Mouse (Mus musculus) right cerebral cortex, postnatal 25 days (tissue): ENCODE data around the gene Mto1.

Experiments
- DNase-seq: peaks from one replicate; pipeline ENCODE4 v3.0.0; 2022

The Mto1 gene

GRCm38 (mm10) chr9:78447973-78448873, at the start of gene Mto1, which contains the start of gene Gm17324:
Mto1 (plus strand) TSS chr9:78448208.
Gm17324 (minus strand) TSS chr9:78448786.
- peak; percentile 90 for DNase-seq

GRCm38 (mm10) chr9:78400570-78400969, 47.4 kb upstream of the Mto1 start:
- DNase-seq: no peak

- no peak for DNase-seq
Measured at GRCm38 (mm10) chr9:78401596-78401995, 46.4 kb upstream of the Mto1 start.

DNA sequence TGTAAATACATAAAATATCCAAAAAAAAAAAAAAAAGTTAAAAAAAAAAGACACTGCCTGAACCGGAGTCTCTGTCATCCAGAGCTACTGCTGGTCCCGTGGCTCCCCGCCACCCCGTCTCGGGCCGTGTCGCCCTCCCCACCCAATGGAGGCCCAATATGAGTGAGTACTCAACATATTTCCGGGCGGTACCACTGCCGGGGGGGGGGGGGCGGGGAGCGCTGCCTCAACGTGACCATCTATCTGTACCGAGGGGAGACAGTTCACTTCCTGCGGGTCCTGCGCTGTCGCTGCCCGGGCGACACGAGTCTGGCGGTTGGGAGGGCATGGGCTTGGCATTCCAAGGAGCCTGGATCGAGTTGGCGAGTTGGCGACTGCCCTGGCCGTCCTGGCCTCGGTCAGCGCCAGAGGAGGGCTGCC, 20.6 kb upstream of the Mto1 start:
- DNase-seq: no peak

DNA sequence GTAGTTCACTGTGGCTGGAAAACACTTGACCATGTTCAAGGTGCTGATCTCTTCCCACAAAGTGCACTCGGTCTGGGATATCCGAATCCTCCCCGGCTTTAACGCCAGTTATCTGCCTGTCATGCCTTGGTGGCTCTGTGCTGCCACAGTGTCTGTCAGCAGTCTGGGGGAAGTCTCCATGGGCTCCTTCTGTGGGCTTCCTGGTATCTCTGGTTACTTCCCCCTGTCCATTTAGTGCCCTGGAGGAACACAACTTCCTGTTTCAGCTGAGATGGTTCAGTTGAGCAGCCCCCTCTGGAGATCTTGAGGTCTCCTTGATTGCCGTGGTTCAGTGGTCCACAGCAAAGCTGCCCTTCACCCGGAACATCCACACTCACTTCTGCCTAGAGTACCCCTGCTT, 19.8 kb upstream of the Mto1 start:
- DNase-seq: no peak

DNA sequence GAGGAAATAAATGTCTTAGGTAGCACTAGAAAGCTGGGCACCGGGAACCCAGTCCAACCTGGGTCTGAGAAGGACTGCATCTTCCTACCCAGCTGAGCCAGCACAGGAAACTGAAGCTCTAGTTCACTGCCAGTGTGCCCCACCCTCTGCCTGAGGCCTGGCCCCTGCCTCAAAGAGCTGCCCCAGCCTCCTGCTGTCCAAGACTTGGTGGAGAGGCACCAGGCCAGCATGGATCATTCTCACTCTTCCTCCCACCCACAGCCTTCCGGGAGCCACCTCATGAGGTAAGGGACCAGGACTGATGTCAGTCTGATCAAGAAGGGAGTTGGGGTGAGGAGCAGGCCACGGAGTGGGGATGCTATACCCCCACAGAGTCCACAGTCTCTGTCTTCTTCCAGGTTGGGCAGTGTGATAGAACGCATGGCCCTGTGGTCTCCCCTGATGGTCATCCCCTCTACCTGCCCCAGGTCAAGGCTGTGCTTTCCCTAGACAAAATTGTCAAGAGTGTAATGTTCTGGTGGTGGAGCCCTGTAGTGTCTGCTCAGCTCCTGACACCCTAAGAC, 19.1 kb upstream of the Mto1 start:
- no peak for DNase-seq

DNA sequence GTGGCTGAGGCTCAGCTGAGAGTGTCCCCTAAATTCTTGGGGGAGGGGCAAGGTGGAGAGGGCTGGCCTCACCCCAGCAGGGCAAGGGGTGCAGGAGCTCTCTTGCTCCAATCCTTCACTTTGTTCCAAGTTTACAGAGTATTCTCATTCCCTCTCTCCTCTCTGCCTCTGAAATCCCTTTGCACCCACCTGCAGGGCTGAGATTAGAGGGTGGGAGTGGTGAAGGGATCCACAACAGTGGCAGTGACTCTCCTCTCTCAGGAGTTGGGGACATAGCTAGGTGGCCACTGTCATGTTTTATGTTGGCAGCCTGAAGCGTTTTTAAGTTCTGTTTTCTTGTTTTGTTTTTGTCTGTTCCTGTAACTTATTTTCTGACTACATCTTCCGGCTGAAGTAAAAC, 18.5 kb upstream of the Mto1 start:
- DNase-seq: no peak

DNA sequence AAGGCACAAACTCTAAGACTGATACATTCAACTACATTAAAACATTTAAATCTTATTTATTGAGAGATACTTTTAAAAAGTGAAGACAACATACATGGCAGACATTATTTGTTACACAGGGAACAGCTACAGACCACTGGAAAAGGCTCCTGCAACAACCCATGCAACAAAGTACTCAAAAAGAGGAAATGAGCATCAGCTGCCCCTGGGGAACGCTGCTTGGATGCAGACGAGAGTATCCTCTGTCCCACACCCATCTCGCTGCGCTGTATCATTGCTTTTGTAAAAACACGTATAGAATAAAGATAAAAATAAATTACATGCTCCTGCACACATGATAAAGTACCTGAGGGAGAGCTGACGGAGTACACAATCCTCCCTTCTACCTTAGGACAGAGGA, 17.5 kb upstream of the Mto1 start:
- no peak for DNase-seq

DNA sequence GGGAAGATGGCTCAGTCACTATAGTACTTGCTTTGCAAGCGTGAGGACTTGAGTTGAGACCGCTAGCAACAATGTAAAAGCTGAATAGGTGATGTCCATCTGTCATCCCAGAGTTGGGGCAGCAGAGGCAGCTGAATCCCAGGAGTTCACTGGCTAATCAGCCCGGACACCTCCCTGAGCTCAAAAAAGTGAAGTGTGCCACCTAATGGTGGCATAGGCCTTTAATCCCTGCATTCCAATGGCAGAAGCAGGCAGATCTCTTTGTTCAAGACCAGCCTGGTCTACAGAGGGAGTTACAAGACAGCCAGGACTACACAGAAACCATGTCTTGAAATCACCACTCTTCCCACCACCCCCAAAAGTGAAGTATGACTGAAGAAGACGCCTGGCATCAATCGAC, 15.5 kb upstream of the Mto1 start:
- DNase-seq: no peak

GRCm38 (mm10) chr9:78439426-78439825, 8.6 kb upstream of the Mto1 start:
- no peak for DNase-seq

DNA sequence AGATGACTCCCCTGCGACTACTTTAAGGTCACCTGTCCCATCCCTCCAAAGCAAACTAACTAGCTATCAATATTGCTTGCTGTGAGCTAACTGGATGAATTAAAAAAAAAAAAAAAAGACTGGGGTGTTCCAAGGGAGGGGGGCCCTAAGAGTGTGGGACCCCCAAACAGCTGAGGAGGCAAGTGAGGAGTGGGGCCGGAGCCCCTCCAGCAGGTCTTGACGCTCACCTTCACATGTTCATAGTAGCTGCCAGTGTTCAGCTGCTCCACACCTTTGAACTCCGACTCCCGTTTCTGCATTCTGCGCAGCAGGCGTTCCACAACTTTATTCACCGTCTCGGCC, 5.8 kb upstream of the Mto1 start:
- no peak for DNase-seq

DNA sequence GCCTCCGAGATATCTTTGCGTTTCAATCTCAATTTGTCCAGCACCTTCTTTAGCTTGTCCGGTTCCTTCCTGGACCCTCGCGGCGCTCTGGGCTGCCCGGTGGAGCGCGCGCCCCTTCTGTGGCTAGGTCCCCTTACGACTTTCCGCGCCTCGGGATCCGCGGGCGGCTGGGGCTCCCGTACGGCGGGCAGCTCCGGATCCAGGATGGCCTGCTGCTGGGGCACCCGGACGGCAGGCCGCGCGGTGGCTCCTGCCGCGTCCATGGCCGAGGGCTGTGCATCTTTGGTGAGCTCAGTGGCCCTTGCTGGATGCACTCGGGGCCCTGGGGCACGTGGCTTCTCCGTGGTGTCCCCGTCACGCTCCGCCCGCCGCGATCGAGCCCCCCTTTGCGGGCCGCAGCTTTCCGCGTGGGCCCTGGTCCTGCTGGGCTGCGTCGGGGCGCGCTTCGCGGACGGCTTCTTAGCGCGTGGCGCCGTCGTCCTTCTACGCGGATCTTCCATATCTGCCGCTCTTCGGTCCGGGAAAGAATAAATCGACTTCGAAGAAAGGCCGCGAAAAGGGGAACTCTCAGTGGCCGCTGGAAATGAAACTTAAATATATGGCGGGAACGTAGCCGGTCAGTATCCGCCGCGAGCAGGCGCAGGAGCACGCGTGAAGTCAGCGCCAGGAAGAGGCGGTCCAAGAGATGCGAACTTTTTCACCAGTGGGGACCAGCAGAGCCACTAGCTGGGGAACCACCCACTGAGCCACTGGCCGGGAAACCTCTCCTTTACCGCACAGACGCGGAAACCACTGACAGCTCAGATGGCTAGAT, 5.2 kb upstream of the Mto1 start, which contains the start of gene Cgas:
TSS of gene Cgas (minus strand) at position 659 of the 814 bp plus-strand sequence.
- peak; percentile 19 for DNase-seq

- no peak for DNase-seq
Measured at GRCm38 (mm10) chr9:78447606-78447972, 419 bp upstream of the Mto1 start.

GRCm38 (mm10) chr9:78450404-78450803, 2.4 kb downstream of the Mto1 start:
- DNase-seq: no peak

GRCm38 (mm10) chr9:78451382-78451781, 3.4 kb downstream of the Mto1 start:
- no peak for DNase-seq

DNA sequence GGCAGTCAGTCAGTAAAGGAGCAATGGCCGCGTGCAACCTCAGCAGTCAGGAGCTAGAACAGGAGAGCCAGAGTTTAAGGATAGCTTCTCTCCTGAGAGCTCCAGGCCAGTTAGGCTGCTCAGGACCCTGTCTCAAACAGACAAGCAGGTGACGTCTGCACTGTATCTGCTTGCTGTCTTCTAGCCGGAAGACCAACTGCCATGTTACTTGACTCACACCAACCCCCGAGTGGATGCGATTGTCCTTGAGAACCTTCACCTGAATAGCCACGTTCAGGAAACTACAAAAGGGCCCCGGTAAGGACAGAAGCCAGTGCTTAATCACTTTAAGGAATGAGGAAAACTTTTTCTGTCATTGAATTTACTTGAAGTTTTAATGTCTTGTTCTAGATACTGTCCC, 9.0 kb downstream of the Mto1 start:
- DNase-seq: no peak

GRCm38 (mm10) chr9:78463337-78463736, 15.3 kb downstream of the Mto1 start:
- no peak for DNase-seq

GRCm38 (mm10) chr9:78465725-78466124, 17.7 kb downstream of the Mto1 start:
- DNase-seq: no peak

DNA sequence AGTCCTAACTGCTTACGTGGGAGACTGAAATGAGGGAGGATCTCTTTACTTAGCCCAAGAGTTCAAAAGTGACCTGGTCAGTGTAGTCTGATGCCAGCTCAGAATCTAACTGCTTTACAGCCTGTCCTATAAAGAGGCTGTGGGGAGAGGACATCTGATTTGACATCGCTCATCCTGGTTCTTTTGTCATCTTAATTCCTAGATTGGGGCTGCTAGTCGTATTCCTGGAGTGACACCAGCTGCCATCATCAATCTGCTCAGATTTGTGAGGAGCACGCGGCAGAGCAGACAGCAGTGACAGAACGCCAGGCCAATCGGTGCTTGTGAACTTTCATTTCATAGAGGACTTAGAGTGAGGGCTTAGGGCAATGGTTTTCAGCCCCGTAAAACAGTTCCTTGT, 25.6 kb downstream of the Mto1 start:
- DNase-seq: no peak

GRCm38 (mm10) chr9:78474270-78474669, 26.3 kb downstream of the Mto1 start:
- DNase-seq: no peak

- no peak for DNase-seq
Measured at GRCm38 (mm10) chr9:78474771-78475382, 26.9 kb downstream of the Mto1 start.

- no peak for DNase-seq
Measured at GRCm38 (mm10) chr9:78475383-78475780, 27.4 kb downstream of the Mto1 start.

- DNase-seq: no peak
Measured at GRCm38 (mm10) chr9:78475873-78476272, 27.9 kb downstream of the Mto1 start.
